Mouse (Mus musculus): ENCODE measurements at regions not wholly inside any gene's neighbourhood (a gene's known extent, or its start where the extent isn't known, plus 50 kb on each side); places are given as distances from the start of the nearest gene placed in this dataset.
"Not testable (repeated sequence)": the region's sequence is repeated elsewhere in the genome, so short reads cannot be mapped to it uniquely, and the experiment has no call there.

GRCm38 (mm10) chr1:112486046-112486445, 621.3 kb upstream of the Dsel start:
- H3K36me3 ChIP-seq (ENCODE audit: control insufficient read depth, insufficient read depth, low read length, poor library complexity, severe bottlenecking); DNase-seq (ENCODE audit: low read depth, low spot score); H3K27me3 ChIP-seq (ENCODE audit: control insufficient read depth, insufficient read depth, low read length, poor library complexity, severe bottlenecking): not testable (repeated sequence)

GRCm38 (mm10) chr1:112456047-112456446, 591.3 kb upstream of the Dsel start:
- DNase-seq (ENCODE audit: low read depth, low spot score) = peak; percentile 1
- Histone ChIP-seq H3K27me3 (ENCODE audit: control insufficient read depth, insufficient read depth, low read length, poor library complexity, severe bottlenecking) (no peaks in the 10 kb centered on the region), H3K36me3 (ENCODE audit: control insufficient read depth, insufficient read depth, low read length, poor library complexity, severe bottlenecking) (no peaks in the 10 kb centered on the region)

GRCm38 (mm10) chr1:112452390-112452789, 587.7 kb upstream of the Dsel start:
- no peak for DNase-seq (ENCODE audit: low read depth, low spot score)
- no peaks in the 10 kb centered on the region for H3K27me3 ChIP-seq (ENCODE audit: control insufficient read depth, insufficient read depth, low read length, poor library complexity, severe bottlenecking)
- H3K36me3 ChIP-seq (ENCODE audit: control insufficient read depth, insufficient read depth, low read length, poor library complexity, severe bottlenecking) = no peaks in the 10 kb centered on the region

- DNase-seq (ENCODE audit: low read depth, low spot score) = no peak
- no peaks in the 10 kb centered on the region for H3K27me3 ChIP-seq (ENCODE audit: control insufficient read depth, insufficient read depth, low read length, poor library complexity, severe bottlenecking)
- H3K36me3 ChIP-seq (ENCODE audit: control insufficient read depth, insufficient read depth, low read length, poor library complexity, severe bottlenecking) = no peaks in the 10 kb centered on the region
These were observed 586.9 kb upstream of the Dsel start for GRCm38 (mm10) chr1:112451622-112452021.

- Histone ChIP-seq H3K36me3 (ENCODE audit: control insufficient read depth, insufficient read depth, low read length, poor library complexity, severe bottlenecking) (no peaks in the 10 kb centered on the region), H3K27me3 (ENCODE audit: control insufficient read depth, insufficient read depth, low read length, poor library complexity, severe bottlenecking) (no peaks in the 10 kb centered on the region)
- no peak for DNase-seq (ENCODE audit: low read depth, low spot score)
These were observed 574.4 kb upstream of the Dsel start for GRCm38 (mm10) chr1:112439109-112439508.

- Histone ChIP-seq H3K27me3 (ENCODE audit: control insufficient read depth, insufficient read depth, low read length, poor library complexity, severe bottlenecking) (no peaks in the 10 kb centered on the region), H3K36me3 (ENCODE audit: control insufficient read depth, insufficient read depth, low read length, poor library complexity, severe bottlenecking) (no peaks in the 10 kb centered on the region)
- no peak for DNase-seq (ENCODE audit: low read depth, low spot score)
These were observed 551.8 kb upstream of the Dsel start for GRCm38 (mm10) chr1:112416350-112417083.

GRCm38 (mm10) chr1:112388807-112389206, 524.1 kb upstream of the Dsel start:
- no peak for DNase-seq (ENCODE audit: low read depth, low spot score)
- H3K27me3 ChIP-seq (ENCODE audit: control insufficient read depth, insufficient read depth, low read length, poor library complexity, severe bottlenecking) = no peaks in the 10 kb centered on the region
- no peaks in the 10 kb centered on the region for H3K36me3 ChIP-seq (ENCODE audit: control insufficient read depth, insufficient read depth, low read length, poor library complexity, severe bottlenecking)

GRCm38 (mm10) chr1:112384015-112384414, 519.3 kb upstream of the Dsel start:
- Histone ChIP-seq H3K27me3 (ENCODE audit: control insufficient read depth, insufficient read depth, low read length, poor library complexity, severe bottlenecking) (no peaks in the 10 kb centered on the region), H3K36me3 (ENCODE audit: control insufficient read depth, insufficient read depth, low read length, poor library complexity, severe bottlenecking) (no peaks in the 10 kb centered on the region)
- no peak for DNase-seq (ENCODE audit: low read depth, low spot score)

- no peaks in the 10 kb centered on the region for H3K36me3 ChIP-seq (ENCODE audit: control insufficient read depth, insufficient read depth, low read length, poor library complexity, severe bottlenecking)
- no peak for DNase-seq (ENCODE audit: low read depth, low spot score)
These were observed 515.0 kb upstream of the Dsel start for GRCm38 (mm10) chr1:112379651-112380264.

GRCm38 (mm10) chr1:112378660-112379059, 513.9 kb upstream of the Dsel start:
- Histone ChIP-seq H3K27me3 (ENCODE audit: control insufficient read depth, insufficient read depth, low read length, poor library complexity, severe bottlenecking) (no peaks in the 10 kb centered on the region), H3K36me3 (ENCODE audit: control insufficient read depth, insufficient read depth, low read length, poor library complexity, severe bottlenecking) (no peaks in the 10 kb centered on the region)
- no peak for DNase-seq (ENCODE audit: low read depth, low spot score)

More at GRCm38 (mm10) chr1:112379651-112380264, 515.0 kb upstream of the Dsel start:
- H3K27me3 ChIP-seq (ENCODE audit: control insufficient read depth, insufficient read depth, low read length, poor library complexity, severe bottlenecking) = no peaks in the 10 kb centered on the region

- DNase-seq (ENCODE audit: low read depth, low spot score) = no peak
- no peaks in the 10 kb centered on the region for H3K27me3 ChIP-seq (ENCODE audit: control insufficient read depth, insufficient read depth, low read length, poor library complexity, severe bottlenecking)
These were observed 491.1 kb upstream of the Dsel start for GRCm38 (mm10) chr1:112355816-112356215.

More at GRCm38 (mm10) chr1:112355816-112356215, 491.1 kb upstream of the Dsel start:
- no peaks in the 10 kb centered on the region for H3K36me3 ChIP-seq (ENCODE audit: control insufficient read depth, insufficient read depth, low read length, poor library complexity, severe bottlenecking)

All from splenic B cell, adult 2 months (primary cell).